In the genomic region with DNA sequence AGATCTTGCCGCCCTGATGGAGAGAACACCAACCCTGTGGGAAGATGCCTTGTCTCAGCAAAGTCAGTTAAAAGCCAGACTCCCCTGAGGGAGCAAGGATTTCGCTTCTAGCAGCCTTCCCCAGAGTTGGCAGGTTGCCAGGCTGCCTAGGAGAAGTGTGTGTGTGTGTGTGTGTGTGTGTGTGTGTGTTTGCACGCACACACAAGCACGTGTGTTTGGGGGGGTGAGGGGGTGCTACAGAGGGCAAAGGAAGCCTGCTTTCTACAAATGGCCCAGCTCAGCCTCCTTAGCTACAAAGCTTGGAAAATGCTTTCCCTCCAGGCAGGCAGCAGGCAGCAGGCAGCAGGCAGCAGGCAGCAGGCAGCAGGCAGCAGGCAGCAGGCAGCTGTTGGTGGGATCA, we compare ENCODE assay signal across 8 mouse cellular contexts. TPM values are rescaled to one million over a fixed set of nuclear protein-coding genes. Genes with fewer than 3 reads are reported as not detected.
A peak's percentile ranks its signal among the peaks of the same experiment; 100 is the strongest.
DNase-seq lines count a peak whose midpoint lies in the region; ATAC-seq lines count a peak whose summit lies in the region.

No protein-coding gene starts in this region.

- H3K4me3 ChIP-seq in heart, embryonic 16.5 days (ENCODE audit: low read length), result no peak overlapping the region
- no peak overlapping the region for H3K4me3 ChIP-seq in midbrain, embryonic 14.5 days (replicated peaks; ENCODE audit: low read depth, low read length)

- no peak overlapping the region; the same call in 1 of the 2 replicates for H3K9ac ChIP-seq in heart, embryonic 16.5 days (ENCODE audit: low read length)
- H3K9ac ChIP-seq in midbrain, embryonic 14.5 days (replicated peaks; ENCODE audit: low read length), result 0 out of 2 replicates have a peak overlapping the region, but pooled peaks have one; percentile 1

- H3K4me2 ChIP-seq in heart, embryonic 16.5 days (ENCODE audit: low read depth, low read length), result no peak overlapping the region
- peak overlapping the region; percentile 90 for H3K4me2 ChIP-seq in midbrain, embryonic 14.5 days (ENCODE audit: low read length)

- peak overlapping the region; percentile 25; the same call in 1 of the 2 replicates for H3K27ac ChIP-seq in heart, embryonic 16.5 days (ENCODE audit: low read length)
- peak overlapping the region; percentile 58 for H3K27ac ChIP-seq in midbrain, embryonic 14.5 days (replicated peaks; ENCODE audit: low read depth, low read length)

- DNase-seq in CD4-positive, CD25-positive, alpha-beta regulatory T cell, adult 2 months (ENCODE audit: low read depth, low spot score), result peak; percentile 76
- DNase-seq in testis, postnatal 10 days (ENCODE audit: low spot score), result peak; percentile 81
- no peak for DNase-seq in testis, postnatal 14 days (ENCODE audit: low spot score)
- DNase-seq in kidney, postnatal 4 days, result peak; percentile 80 to 86
- peak; percentile 90 for DNase-seq in midbrain, embryonic 14.5 days
- peak; percentile 58 to 71 for DNase-seq in thymus, postnatal 36 days

- no peaks in the 10 kb centered on the region for H3K9me3 ChIP-seq in heart, embryonic 16.5 days (replicated peaks; ENCODE audit: control insufficient read depth, low read length)
- H3K9me3 ChIP-seq in midbrain, embryonic 14.5 days (ENCODE audit: control insufficient read depth, low read length), result no peaks in the 10 kb centered on the region

- ATAC-seq in CD4-positive, CD25-positive, alpha-beta regulatory T cell, adult 4 months, result no peak
- no peak for ATAC-seq in heart, embryonic 16.5 days (replicated peaks; ENCODE audit: extremely low read depth, insufficient read depth, low FRiP score)
- ATAC-seq in midbrain, embryonic 14.5 days (ENCODE audit: low FRiP score, low TSS enrichment), result no peak

- WGBS in heart, embryonic 16.5 days, result 8% methylated on average over 4 of the region's 4 CpGs
- under 1% methylated on average over 4 of the region's 4 CpGs for WGBS in midbrain, embryonic 14.5 days

- H3K4me1 ChIP-seq in heart, embryonic 16.5 days (ENCODE audit: control insufficient read depth, insufficient read depth, low read length), result peaks cover 63% of the 10 kb centered on the region
- peaks cover 93% of the 10 kb centered on the region for H3K4me1 ChIP-seq in midbrain, embryonic 14.5 days (ENCODE audit: control insufficient read depth, insufficient read depth, low read length)

- no peaks in the 10 kb centered on the region for H3K27me3 ChIP-seq in heart, embryonic 16.5 days (ENCODE audit: control insufficient read depth, insufficient read depth, low read length)
- no peaks in the 10 kb centered on the region for H3K27me3 ChIP-seq in midbrain, embryonic 14.5 days (ENCODE audit: control insufficient read depth, insufficient read depth, low read length)

- H3K36me3 ChIP-seq in heart, embryonic 16.5 days (ENCODE audit: control insufficient read depth, insufficient read depth), result no peaks in the 10 kb centered on the region
- no peaks in the 10 kb centered on the region for H3K36me3 ChIP-seq in midbrain, embryonic 14.5 days (ENCODE audit: control insufficient read depth, insufficient read depth, low read length)

RNA-seq across cellular contexts. Expression of a gene that starts 6.4 kb away (rescaled TPM):
- 10 to 100 TPM; 34.7 to 38.6 TPM for polyA plus RNA-seq in CD4-positive, CD25-positive, alpha-beta regulatory T cell, adult 4 months (2017; shearing (Covaris generic))
- polyA plus RNA-seq in heart, embryonic 16.5 days (2015; fragmentation: Nextera tagmentation; extraction: Ambion mirVana), result 1.8 and 2.6 TPM in 2 replicates
- 56.4 and 65.9 TPM in 2 replicates for polyA plus RNA-seq in midbrain, embryonic 14.5 days (2014; fragmentation: Nextera tagmentation; extraction: Ambion mirVana)
